Mouse (Mus musculus): ENCODE results near the gene Erc2. TPM values are rescaled to one million over a fixed set of nuclear protein-coding genes. Genes with fewer than 3 reads are reported as not detected.

The Erc2 gene
- polyA plus RNA-seq, 1 experiment from 2014 or later: 1.9 TPM

DNA sequence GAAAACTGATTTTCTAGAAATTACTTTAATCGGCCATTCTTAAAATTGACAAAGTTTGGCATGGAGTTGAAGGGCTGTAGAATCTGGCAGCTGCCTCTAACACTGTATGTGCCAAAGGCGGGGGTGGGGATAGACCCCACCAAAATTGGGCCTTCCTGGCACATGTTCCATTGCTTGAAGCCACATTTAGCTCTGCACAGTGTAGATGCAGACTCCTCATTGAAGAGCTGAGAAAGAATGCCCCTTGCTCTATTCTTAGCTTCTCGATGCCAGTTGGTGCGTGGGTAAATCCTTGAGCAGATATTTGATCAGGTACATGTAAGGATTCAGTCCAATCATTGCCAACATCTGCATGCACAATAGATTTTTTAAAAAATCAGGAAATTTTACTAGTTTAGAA is 621.2 kb downstream of the Erc2 start:
- no peak for ATAC-seq
- H3K9me3 ChIP-seq (ENCODE audit: low read length): no peaks in the 10 kb centered on the region
- H3K4me3 ChIP-seq (ENCODE audit: low read depth, low read length): no peak overlapping the region
- no peak for TF ChIP-seq CTCF (IDR thresholded peaks at IDR 0.05; ENCODE audit: low read depth)
- TF ChIP-seq EP300 (IDR thresholded peaks at IDR 0.05; ENCODE audit: low read depth): no peak
- H3K27ac ChIP-seq (ENCODE audit: low read depth): no peak overlapping the region
- no peaks in the 10 kb centered on the region for H3K27me3 ChIP-seq (ENCODE audit: insufficient read depth, low read length)
- H3K9ac ChIP-seq (replicated peaks): no peak overlapping the region
- WGBS (ENCODE audit: insufficient replicate concordance): 82% methylated on average over 4 of the region's 4 CpGs
- no peak for DNase-seq
- H3K4me1 ChIP-seq (ENCODE audit: insufficient read depth): no peaks in the 10 kb centered on the region
- H3K4me2 ChIP-seq (ENCODE audit: low read depth, low read length): no peak overlapping the region
- H3K36me3 ChIP-seq (replicated peaks; ENCODE audit: insufficient read depth, low read length): no peaks in the 10 kb centered on the region

DNA sequence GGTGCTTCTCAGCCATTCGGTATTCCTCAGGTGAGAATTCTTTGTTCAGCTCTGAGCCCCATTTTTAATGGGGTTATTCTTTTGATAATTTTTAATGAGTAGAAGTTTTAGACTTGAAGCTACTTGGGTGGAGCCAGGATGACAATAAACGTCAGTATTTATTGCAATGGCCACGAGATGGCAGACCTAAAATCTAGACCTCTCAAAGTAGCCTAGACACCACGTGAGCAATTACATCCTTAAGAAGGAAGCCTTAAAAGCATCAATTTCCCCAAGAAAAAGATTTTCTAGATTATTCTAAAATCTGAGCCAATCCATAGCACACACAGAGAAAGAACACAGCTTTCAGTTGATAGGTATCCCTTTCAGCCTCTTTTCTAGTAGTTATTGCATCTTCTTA is 640.5 kb downstream of the Erc2 start:
- no peaks in the 10 kb centered on the region for H3K36me3 ChIP-seq (replicated peaks; ENCODE audit: insufficient read depth, low read length)
- H3K9ac ChIP-seq (replicated peaks): no peak overlapping the region
- no peak overlapping the region for H3K4me3 ChIP-seq (ENCODE audit: low read depth, low read length)
- ATAC-seq: no peak
- DNase-seq: no peak
- no peaks in the 10 kb centered on the region for H3K4me1 ChIP-seq (ENCODE audit: insufficient read depth)
- no peaks in the 10 kb centered on the region for H3K9me3 ChIP-seq (ENCODE audit: low read length)
- TF ChIP-seq EP300 (IDR thresholded peaks at IDR 0.05; ENCODE audit: low read depth) (no peak), CTCF (IDR thresholded peaks at IDR 0.05; ENCODE audit: low read depth) (no peak)
- H3K27me3 ChIP-seq (ENCODE audit: insufficient read depth, low read length): no peaks in the 10 kb centered on the region
- WGBS (ENCODE audit: insufficient replicate concordance): 47% methylated on average over 4 of the region's 4 CpGs
- H3K27ac ChIP-seq (ENCODE audit: low read depth): no peak overlapping the region
- H3K4me2 ChIP-seq (ENCODE audit: low read depth, low read length): no peak overlapping the region

DNA sequence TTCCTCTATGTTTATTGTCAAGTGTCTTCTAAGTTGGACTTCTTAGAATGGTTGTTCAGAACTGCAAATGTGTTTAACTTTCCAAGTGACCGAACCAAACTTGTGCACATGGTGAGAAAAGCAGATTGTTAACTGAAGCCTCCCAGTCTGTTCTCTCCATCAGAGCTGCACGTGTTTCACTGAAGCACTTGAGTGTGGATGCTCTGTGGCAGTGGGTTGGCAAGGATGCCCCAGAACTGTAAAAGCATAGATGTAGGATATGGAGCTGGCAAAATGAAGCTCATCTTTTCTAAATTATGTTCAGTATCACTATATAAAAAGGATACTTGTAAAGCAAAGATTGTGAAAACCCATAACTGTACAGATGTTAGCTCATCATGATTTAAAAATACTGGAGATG is 645.1 kb downstream of the Erc2 start:
- Histone ChIP-seq H3K9ac (replicated peaks) (no peak overlapping the region), H3K27me3 (ENCODE audit: insufficient read depth, low read length) (no peaks in the 10 kb centered on the region), H3K4me1 (ENCODE audit: insufficient read depth) (no peaks in the 10 kb centered on the region), H3K4me3 (ENCODE audit: low read depth, low read length) (no peak overlapping the region), H3K9me3 (ENCODE audit: low read length) (no peaks in the 10 kb centered on the region), H3K4me2 (ENCODE audit: low read depth, low read length) (no peak overlapping the region), H3K36me3 (replicated peaks; ENCODE audit: insufficient read depth, low read length) (no peaks in the 10 kb centered on the region), H3K27ac (ENCODE audit: low read depth) (no peak overlapping the region)
- TF ChIP-seq EP300 (IDR thresholded peaks at IDR 0.05; ENCODE audit: low read depth) (no peak), CTCF (IDR thresholded peaks at IDR 0.05; ENCODE audit: low read depth) (no peak)
- ATAC-seq (no peak), DNase-seq (no peak)
- 72% methylated on average over 2 of the region's 2 CpGs for WGBS (ENCODE audit: insufficient replicate concordance)

DNA sequence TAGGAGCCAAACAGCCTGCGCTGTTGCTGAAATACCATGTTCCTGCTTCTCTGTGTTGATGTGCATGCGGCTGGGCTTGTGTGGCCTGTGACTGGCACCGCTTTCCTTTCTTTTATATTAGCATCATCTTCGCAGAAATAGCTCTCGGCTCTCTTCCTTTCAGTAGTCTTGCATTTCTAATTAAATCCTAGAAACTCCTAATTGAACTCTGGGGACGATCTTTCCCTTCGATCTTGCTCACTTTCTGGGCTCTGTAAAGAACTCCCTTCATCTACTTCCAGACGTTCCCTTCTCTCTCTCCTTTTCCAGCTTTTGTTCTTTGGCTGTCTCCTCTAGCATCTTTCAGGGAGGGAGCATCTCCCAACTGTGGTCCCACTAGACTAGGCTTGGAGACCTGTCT is 649.6 kb downstream of the Erc2 start:
- no peak for DNase-seq

DNA sequence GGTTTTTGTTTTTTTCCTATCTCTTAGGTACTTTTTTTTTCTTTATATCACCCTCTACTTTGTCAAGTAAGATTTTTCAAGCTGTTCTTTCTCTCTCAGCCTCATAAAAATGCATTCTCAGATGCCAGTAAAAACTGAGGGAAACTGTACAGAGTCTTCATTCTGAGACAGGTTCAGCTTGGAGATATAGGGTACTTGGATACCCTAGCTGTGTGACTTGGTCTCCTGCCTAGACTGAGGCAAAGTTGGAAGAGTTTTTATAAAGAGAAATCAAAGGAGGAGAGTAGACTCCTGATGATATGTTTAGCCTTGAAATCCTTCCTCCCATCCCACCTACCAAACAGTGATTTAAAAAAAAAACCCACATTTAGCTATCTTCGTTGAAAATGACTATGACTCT is 651.4 kb downstream of the Erc2 start:
- H3K36me3 ChIP-seq (replicated peaks; ENCODE audit: insufficient read depth, low read length): no peaks in the 10 kb centered on the region
- no peak overlapping the region for H3K4me3 ChIP-seq (ENCODE audit: low read depth, low read length)
- no peaks in the 10 kb centered on the region for H3K9me3 ChIP-seq (ENCODE audit: low read length)
- H3K27me3 ChIP-seq (ENCODE audit: insufficient read depth, low read length): no peaks in the 10 kb centered on the region
- TF ChIP-seq CTCF (IDR thresholded peaks at IDR 0.05; ENCODE audit: low read depth) (no peak), EP300 (IDR thresholded peaks at IDR 0.05; ENCODE audit: low read depth) (no peak)
- no peak overlapping the region for H3K4me2 ChIP-seq (ENCODE audit: low read depth, low read length)
- H3K9ac ChIP-seq (replicated peaks): no peak overlapping the region
- H3K4me1 ChIP-seq (ENCODE audit: insufficient read depth): no peaks in the 10 kb centered on the region
- ATAC-seq (no peak), DNase-seq (no peak)
- WGBS (ENCODE audit: insufficient replicate concordance): 61% methylated on average over 1 of the region's 1 CpGs
- H3K27ac ChIP-seq (ENCODE audit: low read depth): no peak overlapping the region

More for the DNA sequence above, 649.6 kb downstream of the Erc2 start:
- no peaks in the 10 kb centered on the region for H3K27me3 ChIP-seq (ENCODE audit: insufficient read depth, low read length)
- H3K36me3 ChIP-seq (replicated peaks; ENCODE audit: insufficient read depth, low read length): no peaks in the 10 kb centered on the region
- no peak overlapping the region for H3K9ac ChIP-seq (replicated peaks)
- no peak overlapping the region for H3K27ac ChIP-seq (ENCODE audit: low read depth)
- no peaks in the 10 kb centered on the region for H3K9me3 ChIP-seq (ENCODE audit: low read length)
- H3K4me2 ChIP-seq (ENCODE audit: low read depth, low read length): no peak overlapping the region
- ATAC-seq: no peak
- no peak overlapping the region for H3K4me3 ChIP-seq (ENCODE audit: low read depth, low read length)
- no peaks in the 10 kb centered on the region for H3K4me1 ChIP-seq (ENCODE audit: insufficient read depth)
- TF ChIP-seq EP300 (IDR thresholded peaks at IDR 0.05; ENCODE audit: low read depth) (no peak), CTCF (IDR thresholded peaks at IDR 0.05; ENCODE audit: low read depth) (no peak)
- WGBS (ENCODE audit: insufficient replicate concordance): 79% methylated on average over 8 of the region's 8 CpGs

DNA sequence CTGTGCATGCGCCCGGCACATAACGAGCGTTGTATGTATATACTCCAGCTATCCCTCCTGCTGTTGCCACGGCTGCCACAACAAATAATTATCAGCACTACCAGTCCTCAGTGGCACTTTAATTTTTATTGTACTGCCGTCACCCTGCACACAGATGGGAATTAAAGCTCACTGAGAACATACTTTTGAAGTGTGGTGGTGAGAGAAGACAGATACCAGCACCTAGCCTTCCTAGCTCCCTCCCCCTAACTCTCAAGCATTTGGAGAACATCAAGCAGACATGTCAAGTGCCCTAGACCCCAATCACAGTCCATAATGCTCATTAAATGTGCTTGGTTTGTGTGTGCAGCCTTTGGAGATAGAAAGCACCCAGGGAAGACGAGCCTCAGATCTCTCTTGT is 652.6 kb downstream of the Erc2 start:
- Histone ChIP-seq H3K9me3 (ENCODE audit: low read length) (no peaks in the 10 kb centered on the region), H3K9ac (replicated peaks) (no peak overlapping the region), H3K4me2 (ENCODE audit: low read depth, low read length) (no peak overlapping the region), H3K27me3 (ENCODE audit: insufficient read depth, low read length) (no peaks in the 10 kb centered on the region), H3K4me1 (ENCODE audit: insufficient read depth) (no peaks in the 10 kb centered on the region), H3K4me3 (ENCODE audit: low read depth, low read length) (no peak overlapping the region), H3K36me3 (replicated peaks; ENCODE audit: insufficient read depth, low read length) (no peaks in the 10 kb centered on the region), H3K27ac (ENCODE audit: low read depth) (no peak overlapping the region)
- DNase-seq: no peak
- 69% methylated on average over 7 of the region's 7 CpGs for WGBS (ENCODE audit: insufficient replicate concordance)
- no peak for ATAC-seq
- no peak for TF ChIP-seq CTCF (IDR thresholded peaks at IDR 0.05; ENCODE audit: low read depth)

DNA sequence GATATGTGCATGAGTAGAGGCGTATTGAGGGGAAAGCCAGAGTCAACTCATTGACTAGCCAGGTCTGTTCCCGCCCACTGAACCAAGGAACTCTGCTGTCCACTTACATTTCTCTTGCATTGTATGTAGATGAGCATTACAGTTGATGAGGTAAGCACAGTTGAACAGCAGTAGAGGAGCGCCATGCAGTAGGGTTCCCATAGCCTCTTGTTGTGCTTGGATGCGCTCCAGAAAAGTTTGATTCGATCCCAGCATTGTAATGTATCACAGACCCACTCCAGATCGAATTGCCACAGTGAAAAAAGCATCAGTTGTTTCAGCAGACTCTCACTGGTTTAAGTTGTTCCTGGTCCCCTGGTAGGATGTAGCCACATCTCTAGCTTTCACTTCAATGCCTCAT is 656.7 kb downstream of the Erc2 start:
- 72% methylated on average over 6 of the region's 6 CpGs for WGBS (ENCODE audit: insufficient replicate concordance)
- H3K9me3 ChIP-seq (ENCODE audit: low read length): no peaks in the 10 kb centered on the region

More for the DNA sequence above, 656.7 kb downstream of the Erc2 start:
- Histone ChIP-seq H3K4me3 (ENCODE audit: low read depth, low read length) (no peak overlapping the region), H3K36me3 (replicated peaks; ENCODE audit: insufficient read depth, low read length) (no peaks in the 10 kb centered on the region), H3K4me2 (ENCODE audit: low read depth, low read length) (no peak overlapping the region), H3K9ac (replicated peaks) (no peak overlapping the region), H3K4me1 (ENCODE audit: insufficient read depth) (no peaks in the 10 kb centered on the region), H3K27ac (ENCODE audit: low read depth) (no peak overlapping the region), H3K27me3 (ENCODE audit: insufficient read depth, low read length) (no peaks in the 10 kb centered on the region)
- TF ChIP-seq CTCF (IDR thresholded peaks at IDR 0.05; ENCODE audit: low read depth) (no peak), EP300 (IDR thresholded peaks at IDR 0.05; ENCODE audit: low read depth) (no peak)
- DNase-seq (no peak), ATAC-seq (no peak)

Data from liver, postnatal 0 days (tissue).